ENCODE assay signal across 7 mouse cellular contexts in the genomic region with DNA sequence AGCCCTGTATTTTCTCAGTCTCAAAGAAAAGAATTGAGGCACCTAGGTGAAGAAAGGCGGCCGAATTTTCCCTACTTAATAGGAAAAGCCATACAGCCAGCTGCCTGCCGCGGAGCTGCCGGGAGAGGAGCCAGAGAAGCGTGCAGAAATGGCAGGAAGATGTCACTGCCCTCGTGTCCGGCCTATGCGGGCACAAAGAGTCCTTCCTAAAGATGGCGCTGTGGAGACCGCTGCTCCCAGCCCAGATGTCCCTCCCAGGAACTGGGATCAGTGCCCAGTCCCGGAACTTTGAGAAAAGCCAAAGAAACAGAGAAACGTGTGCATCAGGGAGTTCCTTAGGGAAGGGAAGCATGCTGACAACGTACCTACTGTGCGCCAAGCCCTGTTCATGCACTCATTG.
A peak's percentile ranks its signal among the peaks of the same experiment; 100 is the strongest.
DNase-seq lines count a peak whose midpoint lies in the region; ATAC-seq and TF ChIP-seq lines count a peak whose summit lies in the region.

No protein-coding gene starts in this region.

- H3K27me3 ChIP-seq in midbrain, embryonic 10.5 days (ENCODE audit: low read depth, poor library complexity, severe bottlenecking): no peaks in the 10 kb centered on the region; the same call in 1 of the 2 replicates
- no peaks in the 10 kb centered on the region for H3K27me3 ChIP-seq in small intestine, adult 2 months (ENCODE audit: control insufficient read depth, insufficient read depth, low read length)

- DNase-seq in embryo, embryonic 9.5 days (ENCODE audit: extremely low spot score): peak; percentile 63
- DNase-seq in kidney, adult 11 months: peak; percentile 77
- peak; percentile 93 for DNase-seq in left cerebral cortex, postnatal 4 days
- peak; percentile 59 for DNase-seq in midbrain, embryonic 10.5 days (ENCODE audit: low spot score)

- 48% methylated on average over 15 of the region's 15 CpGs for WGBS in bone marrow, adult 2 months
- 28% methylated on average over 15 of the region's 15 CpGs for WGBS in midbrain, embryonic 10.5 days
- 64% methylated on average over 15 of the region's 15 CpGs for WGBS in small intestine, adult 2 months

- H3K27ac ChIP-seq in bone marrow, adult 2 months (ENCODE audit: control insufficient read depth, insufficient read depth, low read depth, low read length, poor library complexity): no peak overlapping the region
- peak overlapping the region; percentile 79 for H3K27ac ChIP-seq in midbrain, embryonic 10.5 days (replicated peaks)
- no peak overlapping the region for H3K27ac ChIP-seq in small intestine, adult 2 months (ENCODE audit: insufficient read depth, low read depth, low read length)

- H3K4me3 ChIP-seq in bone marrow, adult 2 months (replicated peaks; ENCODE audit: control insufficient read depth, low read depth, low read length): no peak overlapping the region
- H3K4me3 ChIP-seq in midbrain, embryonic 10.5 days: peak overlapping the region; percentile 43
- H3K4me3 ChIP-seq in small intestine, adult 2 months (ENCODE audit: low read depth, low read length): no peak overlapping the region

- H3K4me1 ChIP-seq in bone marrow, adult 2 months (ENCODE audit: control insufficient read depth, insufficient read depth, low read length): no peaks in the 10 kb centered on the region; the same call in 1 of the 2 replicates
- H3K4me1 ChIP-seq in midbrain, embryonic 10.5 days: peaks cover 38% of the 10 kb centered on the region
- H3K4me1 ChIP-seq in small intestine, adult 2 months (ENCODE audit: control insufficient read depth, insufficient read depth, insufficient read length, low read length): peaks cover 19% of the 10 kb centered on the region

- intact Hi-C loops in left cerebral cortex, postnatal 4 days (cut with DNase I): no loop called here

- TF ChIP-seq POLR2A in bone marrow, adult 2 months (IDR thresholded peaks at IDR 0.05; ENCODE audit: borderline replicate concordance, control insufficient read depth, low read depth, low read length): no peak
- no peak for TF ChIP-seq POLR2A in small intestine, adult 2 months (IDR thresholded peaks at IDR 0.05; ENCODE audit: low read depth, low read length)

- ATAC-seq in granulocyte monocyte progenitor cell, adult 5-6 weeks (replicated peaks; ENCODE audit: poor library complexity, severe bottlenecking): peak; percentile 23

- H3K36me3 ChIP-seq in midbrain, embryonic 10.5 days: peaks cover 30% of the 10 kb centered on the region; the same call in 1 of the 2 replicates
- peaks cover 34% of the 10 kb centered on the region for H3K36me3 ChIP-seq in small intestine, adult 2 months (ENCODE audit: control insufficient read depth, insufficient read depth, low read length)

- H3K9me3 ChIP-seq in midbrain, embryonic 10.5 days (replicated peaks): no peaks in the 10 kb centered on the region

- TF ChIP-seq CTCF in bone marrow, adult 2 months (IDR thresholded peaks at IDR 0.05; ENCODE audit: control insufficient read depth, insufficient read depth, low read length): peak; percentile 20; the same call in 1 of the 2 replicates
- TF ChIP-seq CTCF in small intestine, adult 2 months (IDR thresholded peaks at IDR 0.05; ENCODE audit: extremely low read depth, insufficient read length, insufficient replicate concordance, low read depth, low read length): peak; percentile 39; the same call in 1 of the 2 replicates
